Mouse (Mus musculus): ENCODE measurements around the gene B230219D22Rik. TPM values are rescaled to one million over a fixed set of nuclear protein-coding genes. Genes with fewer than 3 reads are reported as not detected.

B230219D22Rik gene
- polyA plus RNA-seq, 1 experiment, result 16.2 TPM

DNA sequence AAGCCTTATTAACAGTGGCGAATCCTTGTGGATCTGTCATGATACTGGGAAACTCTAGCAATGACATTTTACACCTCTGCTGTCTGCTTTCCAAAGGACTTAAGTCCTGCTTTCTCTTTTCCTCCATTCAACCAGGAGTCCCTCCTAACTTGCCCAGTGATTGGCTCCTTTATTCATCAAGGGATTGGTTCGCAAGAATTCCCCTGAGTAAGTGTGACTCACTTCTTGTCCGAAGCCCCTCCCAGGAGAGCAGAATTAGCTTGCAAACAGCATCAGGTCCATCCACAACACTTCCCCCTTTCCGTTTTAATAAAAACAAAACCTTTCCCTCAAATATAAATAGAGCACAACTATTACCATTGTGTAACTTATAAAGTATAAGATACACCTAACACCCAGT is 11.4 kb downstream of the B230219D22Rik start:
- no peak for TF ChIP-seq POLR2A (IDR thresholded peaks at IDR 0.05; ENCODE audit: low read depth, low read length)
- no peak for TF ChIP-seq CTCF (IDR thresholded peaks at IDR 0.05; ENCODE audit: extremely low read depth, insufficient read depth, insufficient read length, insufficient replicate concordance)
- peaks cover 15% of the 10 kb centered on the region for H3K36me3 ChIP-seq (ENCODE audit: control insufficient read depth, insufficient read depth, low read length)
- no peak overlapping the region for H3K27ac ChIP-seq (ENCODE audit: insufficient read depth, low read length)
- H3K4me3 ChIP-seq (ENCODE audit: extremely low read depth, insufficient read depth, insufficient read length), result no peak overlapping the region
- 84% methylated on average over 4 of the region's 4 CpGs for WGBS
- DNase-seq (ENCODE audit: low read depth in 1 of 2, low spot score in 2 of 2), result no peak
- H3K27me3 ChIP-seq (ENCODE audit: control insufficient read depth, insufficient read depth, low read length), result no peaks in the 10 kb centered on the region
- H3K4me1 ChIP-seq (ENCODE audit: control insufficient read depth, insufficient read depth, insufficient read length), result no peaks in the 10 kb centered on the region

DNA sequence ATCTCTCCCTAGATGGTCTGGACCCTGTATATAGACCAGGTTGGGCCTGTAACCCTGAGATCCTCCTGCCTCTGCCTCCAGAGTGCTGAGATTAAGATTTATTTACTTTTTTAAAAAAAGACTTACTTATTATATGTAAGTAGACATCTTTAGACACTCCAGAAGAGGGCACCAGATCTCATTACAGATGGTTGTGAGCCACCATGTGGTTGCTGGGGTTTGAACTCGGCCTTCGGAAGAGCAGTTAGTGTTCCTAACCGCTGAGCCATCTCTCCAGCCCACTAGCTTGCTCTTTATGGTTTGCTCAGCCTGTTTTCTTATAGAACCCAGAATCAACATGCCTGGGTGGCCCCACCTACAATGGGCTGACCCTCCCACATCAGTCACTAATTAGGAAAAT is 19.9 kb downstream of the B230219D22Rik start:
- H3K4me3 ChIP-seq (ENCODE audit: extremely low read depth, insufficient read depth, insufficient read length), result no peak overlapping the region
- TF ChIP-seq CTCF (IDR thresholded peaks at IDR 0.05; ENCODE audit: extremely low read depth, insufficient read depth, insufficient read length, insufficient replicate concordance) (no peak), POLR2A (IDR thresholded peaks at IDR 0.05; ENCODE audit: low read depth, low read length) (no peak)
- H3K27me3 ChIP-seq (ENCODE audit: control insufficient read depth, insufficient read depth, low read length), result no peaks in the 10 kb centered on the region
- H3K27ac ChIP-seq (ENCODE audit: insufficient read depth, low read length), result no peak overlapping the region
- DNase-seq (ENCODE audit: low read depth in 1 of 2, low spot score in 2 of 2), result no peak
- H3K36me3 ChIP-seq (ENCODE audit: control insufficient read depth, insufficient read depth, low read length), result peaks cover under 1% of the 10 kb centered on the region; the same call in 1 of the 2 replicates
- no peaks in the 10 kb centered on the region for H3K4me1 ChIP-seq (ENCODE audit: control insufficient read depth, insufficient read depth, insufficient read length)
- WGBS, result 75% methylated on average over 3 of the region's 3 CpGs

DNA sequence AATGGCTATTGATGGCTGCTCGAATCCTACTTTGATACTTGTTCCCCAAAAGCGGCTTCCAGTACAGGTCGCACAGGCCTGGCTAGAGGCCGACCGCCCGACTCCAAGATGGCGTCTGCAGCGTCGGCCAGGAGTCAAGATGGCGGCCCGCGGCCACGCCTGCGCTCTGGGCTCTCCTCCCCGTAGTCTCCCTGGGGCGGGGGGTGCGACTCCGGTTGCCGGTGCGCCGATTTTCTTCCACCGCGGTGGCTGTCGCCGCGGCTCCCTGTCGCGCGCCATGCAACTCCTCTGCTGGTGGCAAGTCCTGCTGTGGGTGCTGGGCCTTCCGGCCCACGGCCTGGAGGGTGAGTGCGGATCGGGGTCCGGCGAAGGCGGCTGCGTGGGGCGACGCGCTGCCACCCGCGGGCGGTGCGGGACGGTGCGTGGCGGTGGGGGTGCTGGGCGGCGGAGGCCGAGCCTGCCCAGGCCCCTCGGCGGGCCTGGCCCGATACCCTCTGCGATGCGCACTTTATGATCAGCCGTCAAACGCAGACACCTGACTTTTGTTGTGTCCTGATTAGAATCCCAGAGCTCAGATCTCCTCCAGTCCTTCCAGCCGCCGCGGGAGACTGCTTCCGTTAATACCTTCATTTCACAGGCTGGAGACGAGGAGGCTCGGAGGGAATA is 21.7 kb downstream of the B230219D22Rik start, which contains the start of gene Txndc15:
Txndc15 (plus strand) TSS at position 150 of the 666 bp plus-strand sequence.
- Histone ChIP-seq H3K36me3 (ENCODE audit: control insufficient read depth, insufficient read depth, low read length) (peaks cover 4% of the 10 kb centered on the region), H3K27ac (ENCODE audit: insufficient read depth, low read length) (peak within 1 kb of the TSS; percentile 71), H3K4me1 (ENCODE audit: control insufficient read depth, insufficient read depth, insufficient read length) (no peaks in the 10 kb centered on the region), H3K4me3 (ENCODE audit: extremely low read depth, insufficient read depth, insufficient read length) (peak within 1 kb of the TSS; percentile 86), H3K27me3 (ENCODE audit: control insufficient read depth, insufficient read depth, low read length) (no peaks in the 10 kb centered on the region)
- WGBS, result under 1% methylated on average over 63 of the region's 63 CpGs
- DNase-seq (ENCODE audit: low read depth in 1 of 2, low spot score in 2 of 2), result peak; percentile 50 to 81
- TF ChIP-seq POLR2A (IDR thresholded peaks at IDR 0.05; ENCODE audit: low read depth, low read length), result peak; percentile 48
- no peak for TF ChIP-seq CTCF (IDR thresholded peaks at IDR 0.05; ENCODE audit: extremely low read depth, insufficient read depth, insufficient read length, insufficient replicate concordance)

DNA sequence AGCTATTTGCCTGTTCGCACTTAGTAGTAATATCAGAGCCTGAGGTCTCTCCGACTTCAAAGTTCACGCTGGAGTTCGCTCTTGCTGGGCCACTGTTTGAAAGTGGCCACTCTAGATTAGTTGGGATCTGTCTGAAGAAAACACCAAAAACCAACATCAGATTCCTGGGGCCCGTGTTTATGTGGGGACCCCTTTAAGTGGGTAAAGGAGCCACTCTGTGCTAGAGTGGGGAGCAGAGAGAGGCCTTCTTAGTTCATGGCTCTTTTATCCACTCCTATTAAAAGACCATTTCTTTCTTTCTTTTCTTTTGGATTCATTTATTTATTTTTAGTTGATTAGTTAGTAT is 22.2 kb downstream of the B230219D22Rik start:
- Histone ChIP-seq H3K36me3 (ENCODE audit: control insufficient read depth, insufficient read depth, low read length) (peaks cover 6% of the 10 kb centered on the region), H3K4me3 (ENCODE audit: extremely low read depth, insufficient read depth, insufficient read length) (peak overlapping the region; percentile 86), H3K27ac (ENCODE audit: insufficient read depth, low read length) (peak overlapping the region; percentile 71), H3K4me1 (ENCODE audit: control insufficient read depth, insufficient read depth, insufficient read length) (no peaks in the 10 kb centered on the region), H3K27me3 (ENCODE audit: control insufficient read depth, insufficient read depth, low read length) (no peaks in the 10 kb centered on the region)
- no peak for TF ChIP-seq POLR2A (IDR thresholded peaks at IDR 0.05; ENCODE audit: low read depth, low read length)
- TF ChIP-seq CTCF (IDR thresholded peaks at IDR 0.05; ENCODE audit: extremely low read depth, insufficient read depth, insufficient read length, insufficient replicate concordance), result no peak
- no peak for DNase-seq (ENCODE audit: low read depth in 1 of 2, low spot score in 2 of 2)
- WGBS, result 18% methylated on average over 5 of the region's 5 CpGs

DNA sequence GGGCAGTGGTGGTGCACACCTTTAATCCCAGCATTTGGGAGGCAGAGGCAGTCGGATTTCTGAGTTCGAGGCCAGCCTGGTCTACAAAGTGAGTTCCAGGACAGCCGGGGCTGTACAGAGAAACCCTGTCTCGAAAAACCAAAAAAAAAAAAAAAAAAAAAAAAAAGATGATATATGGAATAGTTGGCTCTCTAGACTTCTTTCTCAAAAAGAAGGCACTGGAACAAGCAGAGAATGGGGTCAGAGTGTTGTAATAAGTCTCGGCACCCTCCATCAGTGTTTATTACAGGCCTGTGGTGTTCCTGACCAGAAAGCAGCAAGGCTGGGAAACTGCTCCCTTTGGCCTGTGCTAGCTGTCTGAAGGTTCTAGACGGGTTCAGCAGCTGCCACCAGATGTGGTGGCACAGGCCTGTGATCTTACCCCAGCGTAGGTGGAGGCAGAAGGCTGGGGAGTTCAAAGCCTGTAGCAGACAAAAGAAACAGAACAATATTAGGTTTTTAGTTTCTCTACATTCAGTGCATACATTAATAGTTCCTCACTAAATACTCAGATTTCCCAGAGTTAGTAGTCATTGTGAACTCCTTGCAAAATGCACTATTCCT is 23.1 kb downstream of the B230219D22Rik start:
- no peak overlapping the region for H3K27ac ChIP-seq (ENCODE audit: insufficient read depth, low read length)

DNA sequence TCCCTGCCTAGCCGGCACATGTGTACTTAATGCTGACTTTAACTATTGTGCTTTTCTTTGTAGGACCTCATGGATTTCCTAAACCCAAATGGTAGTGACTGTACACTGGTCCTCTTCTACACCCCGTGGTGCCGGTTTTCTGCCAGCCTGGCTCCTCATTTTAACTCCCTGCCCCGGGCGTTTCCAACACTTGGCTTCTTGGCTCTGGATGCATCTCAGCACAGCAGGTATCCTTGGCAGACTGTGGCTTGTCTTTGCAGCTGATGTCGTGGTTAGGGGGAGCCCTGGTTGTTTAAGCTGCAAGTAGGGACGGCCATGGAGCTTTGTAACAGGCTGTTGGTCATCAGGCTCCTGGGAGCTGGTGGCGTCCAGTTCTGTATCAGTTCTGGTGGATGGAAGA is 28.6 kb downstream of the B230219D22Rik start:
- TF ChIP-seq POLR2A (IDR thresholded peaks at IDR 0.05; ENCODE audit: low read depth, low read length) (no peak), CTCF (IDR thresholded peaks at IDR 0.05; ENCODE audit: extremely low read depth, insufficient read depth, insufficient read length, insufficient replicate concordance) (no peak)
- Histone ChIP-seq H3K27ac (ENCODE audit: insufficient read depth, low read length) (no peak overlapping the region), H3K4me3 (ENCODE audit: extremely low read depth, insufficient read depth, insufficient read length) (no peak overlapping the region), H3K36me3 (ENCODE audit: control insufficient read depth, insufficient read depth, low read length) (peaks cover 13% of the 10 kb centered on the region), H3K4me1 (ENCODE audit: control insufficient read depth, insufficient read depth, insufficient read length) (no peaks in the 10 kb centered on the region), H3K27me3 (ENCODE audit: control insufficient read depth, insufficient read depth, low read length) (no peaks in the 10 kb centered on the region)
- DNase-seq (ENCODE audit: low read depth in 1 of 2, low spot score in 2 of 2), result no peak
- 89% methylated on average over 8 of the region's 8 CpGs for WGBS

More for the DNA sequence above, 23.1 kb downstream of the B230219D22Rik start:
- no peak for TF ChIP-seq CTCF (IDR thresholded peaks at IDR 0.05; ENCODE audit: extremely low read depth, insufficient read depth, insufficient read length, insufficient replicate concordance)
- no peak for TF ChIP-seq POLR2A (IDR thresholded peaks at IDR 0.05; ENCODE audit: low read depth, low read length)
- Histone ChIP-seq H3K27me3 (ENCODE audit: control insufficient read depth, insufficient read depth, low read length) (no peaks in the 10 kb centered on the region), H3K36me3 (ENCODE audit: control insufficient read depth, insufficient read depth, low read length) (peaks cover 7% of the 10 kb centered on the region), H3K4me3 (ENCODE audit: extremely low read depth, insufficient read depth, insufficient read length) (no peak overlapping the region), H3K4me1 (ENCODE audit: control insufficient read depth, insufficient read depth, insufficient read length) (no peaks in the 10 kb centered on the region)
- 74% methylated on average over 7 of the region's 7 CpGs for WGBS
- DNase-seq (ENCODE audit: low read depth in 1 of 2, low spot score in 2 of 2), result no peak

DNA sequence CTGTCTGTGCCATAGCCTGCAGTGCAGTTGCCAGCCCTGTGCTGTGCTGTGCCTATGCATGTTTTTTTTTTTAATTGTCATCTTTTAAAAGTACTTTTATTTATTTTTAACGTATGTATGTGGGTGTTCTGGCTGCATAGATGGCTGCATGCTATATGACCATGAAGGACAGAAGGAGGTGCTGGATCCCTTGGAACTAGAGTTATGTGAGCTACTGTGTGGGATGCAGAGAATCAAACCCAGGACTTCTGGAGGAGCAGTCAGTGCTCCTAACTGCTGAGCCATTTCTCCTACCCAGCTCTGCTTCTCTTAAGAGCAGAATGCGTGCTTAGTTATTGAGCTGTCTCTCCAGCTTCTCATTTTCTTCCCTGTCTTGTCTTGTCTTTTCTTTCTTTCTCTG is 29.1 kb downstream of the B230219D22Rik start:
- H3K27me3 ChIP-seq (ENCODE audit: control insufficient read depth, insufficient read depth, low read length), result no peaks in the 10 kb centered on the region
- peaks cover 13% of the 10 kb centered on the region for H3K36me3 ChIP-seq (ENCODE audit: control insufficient read depth, insufficient read depth, low read length)
- DNase-seq (ENCODE audit: low read depth in 1 of 2, low spot score in 2 of 2), result no peak
- TF ChIP-seq CTCF (IDR thresholded peaks at IDR 0.05; ENCODE audit: extremely low read depth, insufficient read depth, insufficient read length, insufficient replicate concordance), result no peak
- H3K4me1 ChIP-seq (ENCODE audit: control insufficient read depth, insufficient read depth, insufficient read length), result no peaks in the 10 kb centered on the region
- WGBS, result 94% methylated on average over 2 of the region's 2 CpGs
- H3K4me3 ChIP-seq (ENCODE audit: extremely low read depth, insufficient read depth, insufficient read length), result no peak overlapping the region
- no peak overlapping the region for H3K27ac ChIP-seq (ENCODE audit: insufficient read depth, low read length)

Data from spleen, adult 2 months (tissue).